Mouse (Mus musculus): ENCODE measurements around the gene Auh.

Auh gene

DNA sequence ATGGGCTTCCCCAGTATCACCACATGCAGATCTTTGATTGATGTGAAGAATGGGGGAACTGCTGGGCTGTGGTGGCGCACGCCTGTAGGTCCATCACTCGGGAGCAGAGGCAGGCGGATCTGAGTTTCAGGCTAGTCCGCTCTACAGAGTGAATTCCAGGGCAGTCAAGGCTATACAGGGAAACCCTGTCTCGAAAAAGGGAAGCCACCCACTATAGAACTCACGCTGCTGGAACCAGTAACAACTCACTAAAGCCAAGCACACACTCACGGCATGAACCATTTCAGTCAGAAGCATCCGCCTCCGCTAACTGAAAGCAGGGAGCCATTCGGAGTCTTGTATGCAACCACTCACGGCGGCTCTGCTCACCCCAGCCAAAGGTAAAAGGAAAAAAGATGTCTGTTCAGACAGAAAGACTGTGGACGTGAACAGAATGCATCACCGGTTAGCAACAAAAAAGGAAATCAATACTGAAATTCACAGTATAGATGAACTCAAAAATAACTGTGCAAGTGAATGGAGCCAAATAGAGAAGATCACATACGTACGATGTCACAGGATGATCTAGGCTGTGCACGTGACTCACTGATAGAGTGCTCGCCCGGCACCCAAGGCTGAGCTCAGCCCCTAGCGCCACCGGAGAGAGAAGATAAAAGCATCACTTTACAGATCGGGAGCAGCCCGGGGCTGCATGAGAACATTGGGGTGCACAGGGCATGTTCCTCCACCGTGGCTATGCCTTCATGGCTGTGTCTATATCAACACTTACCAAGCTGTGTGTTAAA is 53.7 kb downstream of the Auh start:
- no peak for DNase-seq

DNA sequence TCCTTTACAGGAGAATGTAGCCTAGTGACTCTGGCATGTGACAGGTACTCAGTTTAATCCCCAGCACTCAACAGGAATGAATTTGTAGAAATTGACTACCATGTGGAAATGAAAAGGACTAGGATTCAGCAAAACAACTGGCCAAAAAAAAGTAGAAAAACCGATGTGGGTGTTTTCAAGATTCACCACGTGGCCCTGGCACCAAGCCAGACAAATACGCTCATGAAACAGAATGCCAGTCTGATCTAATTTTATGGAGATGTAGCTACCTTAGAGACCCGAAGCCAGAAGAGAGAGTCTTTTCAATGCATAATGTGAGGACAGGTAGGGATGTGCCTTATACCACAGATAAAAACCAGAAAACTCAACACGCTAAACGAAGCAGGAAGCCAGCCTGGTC is 54.4 kb downstream of the Auh start:
- peak; percentile 35 for DNase-seq

DNA sequence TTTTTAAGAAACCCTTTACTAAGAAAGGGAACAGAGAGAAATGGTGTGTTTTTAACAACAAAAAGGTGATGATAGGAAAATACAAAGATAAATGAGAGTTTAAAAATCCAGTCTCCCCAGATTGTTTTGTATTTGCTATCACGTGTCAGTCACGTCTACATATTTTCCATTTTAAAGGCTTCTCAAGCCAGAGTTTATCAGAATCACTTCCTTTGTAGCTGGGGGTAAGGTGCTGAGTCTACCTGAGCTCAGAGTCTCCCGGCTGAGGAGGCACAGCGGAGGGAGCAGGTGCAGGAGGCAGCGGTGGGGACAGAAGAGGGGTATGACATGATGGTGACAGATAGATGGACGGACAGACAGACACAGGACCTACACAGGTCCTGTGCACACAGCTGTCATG is 55.1 kb downstream of the Auh start:
- no peak for DNase-seq

- no peak for DNase-seq
These were observed 55.6 kb downstream of the Auh start for GRCm38 (mm10) chr13:52873923-52874322.

DNA sequence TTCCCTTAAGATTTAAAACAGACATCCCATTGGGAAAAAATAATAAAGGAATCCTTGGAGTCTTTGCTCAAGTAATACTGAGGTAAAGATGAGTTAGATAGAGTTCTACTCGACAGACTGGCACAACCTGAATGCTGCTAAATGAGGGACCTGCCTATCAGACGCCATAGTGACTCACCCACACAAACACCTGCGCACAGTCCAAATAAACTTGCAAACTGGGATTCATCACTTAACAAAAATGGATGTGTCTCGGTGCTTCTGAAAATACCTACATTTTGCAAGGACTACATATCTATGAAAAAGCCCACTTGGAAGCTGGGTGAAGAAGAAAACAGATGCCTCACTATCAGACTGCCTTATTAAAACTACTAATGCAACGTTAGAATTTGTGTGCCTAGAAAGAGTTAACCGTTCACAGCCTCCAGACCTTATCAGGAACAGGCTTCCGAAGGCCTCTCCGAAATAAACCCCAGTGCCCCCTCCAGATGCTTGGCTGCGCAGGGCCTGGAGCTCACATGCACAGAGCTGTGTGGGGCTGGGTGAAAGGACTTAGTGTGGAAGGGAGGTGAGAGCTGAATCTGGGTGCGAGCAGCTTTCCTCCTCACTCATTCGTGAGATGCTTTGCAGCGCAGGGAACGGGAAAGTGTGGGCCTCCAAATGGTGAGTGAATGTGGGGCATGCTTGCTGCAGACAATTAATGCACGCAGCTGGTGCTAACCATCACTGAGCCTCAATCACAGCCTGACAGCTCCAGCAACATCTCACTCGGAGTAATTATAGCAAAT is 63.3 kb downstream of the Auh start:
- no peak for DNase-seq

- DNase-seq, result no peak
These were observed 66.0 kb downstream of the Auh start for GRCm38 (mm10) chr13:52863436-52863835.

DNA sequence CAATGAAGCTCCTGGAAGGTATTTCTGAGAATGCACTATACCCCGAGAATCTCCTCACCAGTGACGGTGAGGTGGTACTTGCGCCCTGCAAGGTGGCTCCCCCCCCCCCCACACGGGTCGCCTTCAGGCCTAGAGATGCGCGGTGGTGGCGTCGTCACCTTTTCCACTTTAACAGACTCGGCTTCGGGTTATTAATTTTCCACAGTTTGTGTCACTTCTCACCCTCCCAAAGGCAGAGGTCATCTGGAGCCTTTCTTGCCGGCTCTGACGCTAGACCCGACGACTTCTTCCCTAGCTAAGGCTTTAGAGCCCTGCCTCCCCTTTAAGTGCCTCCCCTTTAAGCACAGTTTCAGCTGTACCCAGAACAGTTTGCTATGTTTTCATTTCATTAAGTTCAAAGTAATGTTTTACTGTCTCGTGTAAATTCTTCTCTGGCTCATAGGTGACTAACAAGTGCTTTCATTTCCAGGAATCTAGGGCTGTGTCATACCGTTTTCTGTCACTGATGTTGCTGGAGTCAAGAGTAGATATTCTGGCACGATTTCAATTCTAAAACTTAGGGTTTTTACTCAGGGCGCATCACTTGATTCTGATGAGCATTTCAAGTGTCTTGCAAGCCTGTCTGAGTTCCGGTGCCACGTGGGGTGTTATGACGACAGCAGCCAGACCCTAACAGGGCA is 69.3 kb downstream of the Auh start:
- no peak for DNase-seq

DNA sequence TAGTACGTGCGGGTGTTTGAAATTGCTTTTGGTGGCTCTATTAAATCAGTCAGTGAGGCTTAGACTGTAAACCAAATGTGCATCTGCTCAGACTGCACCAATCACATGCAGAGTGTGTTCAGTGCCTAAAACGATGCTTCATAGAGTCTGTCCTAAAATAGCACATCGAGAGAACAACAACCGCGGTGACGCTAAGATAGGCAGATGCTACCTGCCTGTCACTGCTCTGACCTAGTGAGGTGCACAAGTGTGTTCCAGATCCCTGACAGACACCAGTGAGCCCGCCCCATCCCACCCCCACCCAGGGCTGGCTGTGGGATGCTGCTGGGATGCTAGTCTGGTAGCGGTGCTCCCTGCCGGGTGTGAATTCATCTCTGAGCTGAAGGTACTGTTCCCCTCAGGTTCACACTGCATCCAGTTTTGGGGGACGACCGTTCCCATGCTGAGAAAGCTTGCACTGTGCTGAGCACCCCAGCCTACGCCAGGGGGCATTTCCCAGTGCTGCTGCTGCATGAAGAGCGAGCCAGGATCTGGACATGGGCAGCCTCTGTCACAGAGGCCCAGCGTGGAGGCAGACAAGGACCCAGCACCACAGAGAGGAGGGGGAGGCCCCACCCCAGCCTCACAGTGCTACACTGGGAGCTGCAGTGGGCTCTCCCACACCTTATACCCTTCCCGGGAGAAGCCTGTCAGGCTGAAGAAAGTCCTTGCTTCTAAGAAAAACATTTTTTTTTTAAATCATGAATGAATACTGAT is 70.2 kb downstream of the Auh start:
- no peak for DNase-seq

DNA sequence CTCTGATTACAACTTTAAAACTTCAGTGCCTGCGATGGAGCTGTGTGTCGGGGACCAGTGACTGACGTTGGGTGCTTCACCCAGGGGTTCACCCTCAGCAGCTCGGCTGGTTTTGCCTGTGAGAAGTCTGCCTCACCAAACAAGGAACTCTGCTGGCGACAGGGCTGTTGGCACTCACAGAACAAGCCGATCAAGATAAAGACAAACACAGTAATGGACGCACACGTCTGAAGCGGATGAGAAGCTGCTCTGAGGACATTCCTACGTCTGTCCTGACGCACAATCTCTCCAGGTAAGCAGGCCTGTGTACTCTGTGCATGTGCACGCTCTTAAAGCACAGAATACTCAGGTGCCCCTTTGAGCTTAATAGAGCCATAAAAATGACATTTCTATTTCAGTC is 71.1 kb downstream of the Auh start:
- DNase-seq, result no peak

- DNase-seq, result no peak
These were observed 71.7 kb downstream of the Auh start for GRCm38 (mm10) chr13:52857781-52858180.

DNA sequence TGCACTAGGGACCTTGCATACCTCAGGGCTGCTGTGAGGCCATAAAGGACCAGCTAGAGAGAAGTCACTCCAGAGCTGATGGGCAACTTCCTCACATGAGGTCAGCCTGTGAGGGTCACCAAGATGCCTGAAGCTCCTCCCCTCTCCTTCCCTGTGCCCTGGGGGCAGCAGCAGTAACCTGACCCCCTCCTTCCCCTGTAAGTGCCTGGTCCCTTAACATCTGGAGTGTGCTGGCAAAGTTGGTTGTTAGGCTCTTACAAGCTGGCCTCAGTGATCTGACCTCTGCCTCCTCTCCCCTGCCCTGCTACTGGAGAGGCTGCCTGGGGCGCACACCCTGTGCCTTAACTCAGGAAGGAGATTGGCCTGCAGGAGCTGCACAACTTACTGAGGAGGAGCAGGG is 75.9 kb downstream of the Auh start:
- no peak for DNase-seq

DNA sequence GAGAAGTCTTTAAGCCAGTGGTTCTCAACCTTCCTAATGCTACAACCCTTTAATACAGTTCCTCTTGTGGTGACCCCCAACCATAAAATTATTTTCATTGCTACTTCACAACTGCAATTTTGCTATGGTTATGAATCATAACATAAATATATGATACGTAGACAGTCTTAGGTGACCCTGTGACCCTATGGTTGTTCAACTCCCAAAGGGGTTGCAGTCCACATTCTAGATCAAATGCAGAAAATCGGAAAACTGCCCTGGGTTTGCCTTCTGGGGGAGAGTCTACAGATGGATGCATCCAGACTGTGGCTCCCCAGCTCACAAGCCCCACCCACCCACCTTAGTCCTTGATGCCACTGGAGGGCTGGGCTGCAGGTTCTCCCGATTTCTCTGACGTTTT is 77.6 kb downstream of the Auh start:
- DNase-seq, result no peak

DNA sequence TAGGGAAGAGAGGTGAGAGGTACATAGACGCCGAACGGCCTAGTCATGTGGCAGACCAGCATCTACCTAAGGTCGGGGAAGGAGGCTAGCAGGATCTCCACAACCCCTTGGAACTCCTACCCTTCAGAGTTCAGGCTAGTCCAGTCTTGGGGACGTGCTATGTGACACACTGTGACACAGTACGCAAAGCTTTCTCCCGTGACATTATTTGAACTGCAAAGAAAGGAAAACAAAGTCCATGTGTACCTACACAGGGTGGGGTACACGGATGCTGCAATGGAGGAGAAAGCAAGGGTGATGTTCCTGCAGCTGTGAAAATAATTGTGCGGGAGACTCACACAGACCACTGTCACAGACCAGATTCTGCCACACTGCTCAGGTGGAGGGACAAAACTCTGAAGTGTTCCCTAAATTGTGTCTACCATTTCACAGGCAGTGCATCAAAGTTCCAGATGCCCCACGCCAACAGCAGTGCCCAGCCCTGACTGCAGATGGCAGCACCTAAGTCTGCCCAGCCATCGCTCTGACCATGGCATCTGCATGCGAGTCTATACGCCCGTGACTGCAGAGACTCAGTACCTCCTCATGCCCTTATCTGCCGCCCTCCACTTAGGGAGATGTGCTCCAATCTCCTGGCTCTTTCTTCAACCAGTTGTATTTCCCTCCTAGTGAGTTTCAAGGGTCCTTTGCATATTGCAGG is 79.3 kb downstream of the Auh start:
- DNase-seq, result no peak

DNA sequence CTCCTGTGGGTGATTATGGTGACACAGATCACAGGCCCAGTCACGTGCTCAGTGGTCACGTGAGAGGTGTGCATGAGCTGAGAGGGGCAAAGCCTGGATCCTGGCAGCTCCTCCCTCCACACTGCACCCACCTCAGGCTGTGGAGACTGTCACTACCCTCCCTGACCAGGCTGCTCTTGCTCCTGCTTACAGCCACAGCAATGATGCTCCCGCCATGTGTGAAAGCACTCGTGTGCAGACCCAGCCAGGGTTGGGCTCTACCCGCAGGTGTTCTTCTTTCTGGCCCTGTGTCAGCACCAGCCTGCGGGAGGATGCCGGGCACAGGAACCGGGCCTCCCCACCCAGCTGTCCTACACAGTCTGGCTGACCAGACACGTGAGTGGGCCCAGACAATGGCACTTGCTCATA is 80.1 kb downstream of the Auh start:
- DNase-seq, result no peak

DNA sequence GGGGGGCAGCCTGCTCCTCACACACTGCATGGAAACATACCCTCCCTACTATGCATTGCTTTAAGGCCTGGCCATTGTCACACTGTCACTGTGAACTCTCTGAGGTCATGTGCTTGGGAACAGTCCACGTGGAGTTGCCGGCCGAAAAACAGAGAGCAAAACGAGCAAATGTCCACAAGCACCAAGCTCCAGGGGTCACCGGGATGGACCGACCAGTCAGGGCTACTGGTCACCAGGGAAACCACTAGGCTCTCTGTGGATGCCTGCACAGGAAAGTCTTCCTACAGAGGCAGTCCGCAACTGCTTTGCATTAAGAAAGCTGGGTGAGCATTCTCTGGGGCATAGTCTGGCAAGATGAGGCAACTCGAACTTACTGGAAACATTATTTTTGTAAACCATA is 82.0 kb downstream of the Auh start:
- no peak for DNase-seq

DNA sequence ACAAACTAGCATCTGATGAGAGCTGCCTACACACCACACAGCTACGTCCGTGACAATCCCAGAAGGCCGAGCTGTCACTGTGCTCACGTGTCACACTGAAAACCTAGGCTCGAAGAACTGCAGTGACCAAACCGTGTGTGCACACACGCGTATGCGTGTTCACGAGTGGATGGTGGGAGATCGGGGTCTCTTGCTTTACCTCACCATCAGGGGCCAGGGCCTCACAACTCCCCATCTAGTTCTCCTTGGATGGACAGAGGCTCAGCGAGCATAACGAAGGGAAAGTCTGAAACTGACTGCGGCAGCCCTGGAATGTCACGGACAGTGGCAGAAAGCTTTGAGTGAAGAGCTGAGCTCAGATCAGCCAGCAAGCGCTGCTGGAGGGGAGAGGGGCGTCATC is 82.4 kb downstream of the Auh start:
- no peak for DNase-seq

DNA sequence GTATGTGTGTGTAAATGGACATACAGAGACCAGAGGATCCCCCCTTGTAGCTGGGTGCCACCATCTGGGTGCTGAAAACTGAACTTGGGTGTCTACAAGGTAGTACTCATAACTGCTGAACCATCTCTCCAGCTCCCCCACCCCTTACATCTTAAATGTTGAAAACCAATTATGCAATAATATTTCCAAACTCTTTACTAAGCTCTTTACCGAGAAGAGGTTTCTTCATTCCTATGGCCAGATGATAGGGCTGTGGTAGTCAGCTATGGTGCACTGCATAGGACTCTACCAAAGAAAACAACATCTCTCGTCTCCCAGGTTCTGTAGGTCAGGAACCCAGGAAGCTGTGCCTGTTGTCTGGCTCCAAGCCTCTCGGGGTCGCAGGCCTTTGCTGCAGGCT is 83.9 kb downstream of the Auh start:
- no peak for DNase-seq

DNA sequence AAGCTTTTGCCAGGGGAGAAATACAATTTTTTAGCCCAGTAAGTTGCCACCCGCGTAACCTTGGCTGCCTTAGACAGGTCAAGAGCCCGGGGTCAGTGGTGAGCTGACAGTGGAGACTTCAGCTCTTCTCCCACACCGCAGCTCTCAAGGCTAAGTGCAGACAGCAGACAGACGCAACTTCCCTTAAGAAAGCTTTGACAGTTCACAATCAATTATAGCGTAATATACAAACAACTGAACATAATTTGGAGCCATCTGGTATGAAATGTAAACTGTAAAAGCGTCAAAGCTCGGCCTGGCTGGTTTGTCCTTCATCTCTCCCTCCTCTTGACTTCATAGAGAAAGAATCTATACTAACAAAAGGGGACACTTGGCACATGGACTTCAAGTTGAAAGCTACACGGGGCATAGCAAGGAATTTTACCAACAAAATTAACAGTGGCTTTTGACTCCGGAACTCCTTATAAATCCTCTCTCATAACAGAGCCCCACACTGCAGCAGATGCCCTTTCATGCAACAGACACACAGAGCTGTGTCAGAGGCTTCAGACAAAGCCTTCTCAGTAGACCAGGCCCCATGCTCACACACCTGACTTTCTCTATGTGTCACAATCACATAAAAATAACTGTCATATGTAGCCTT is 85.8 kb downstream of the Auh start:
- no peak for DNase-seq

GRCm38 (mm10) chr13:52836231-52836630 is 93.2 kb downstream of the Auh start:
- DNase-seq, result no peak

DNA sequence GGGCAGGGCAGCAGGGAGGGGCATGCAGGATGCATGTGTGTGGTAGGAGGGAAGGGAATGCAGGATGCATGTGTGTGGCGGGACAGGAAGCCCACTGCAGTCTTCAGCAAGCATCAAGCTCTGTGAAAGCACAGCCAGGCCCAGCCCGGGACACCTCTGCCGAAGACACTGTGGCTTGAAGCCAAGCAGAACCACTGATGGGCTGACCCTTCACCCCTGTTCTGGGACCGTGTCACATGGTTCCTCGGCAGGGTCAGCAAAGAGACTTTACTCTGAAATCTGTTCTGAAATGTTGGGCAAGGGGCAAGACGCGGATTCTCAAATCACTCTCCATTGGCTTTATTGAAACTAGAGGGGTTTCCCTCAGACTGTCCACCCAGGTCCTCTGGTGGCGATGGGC is 94.9 kb downstream of the Auh start:
- DNase-seq, result no peak

DNA sequence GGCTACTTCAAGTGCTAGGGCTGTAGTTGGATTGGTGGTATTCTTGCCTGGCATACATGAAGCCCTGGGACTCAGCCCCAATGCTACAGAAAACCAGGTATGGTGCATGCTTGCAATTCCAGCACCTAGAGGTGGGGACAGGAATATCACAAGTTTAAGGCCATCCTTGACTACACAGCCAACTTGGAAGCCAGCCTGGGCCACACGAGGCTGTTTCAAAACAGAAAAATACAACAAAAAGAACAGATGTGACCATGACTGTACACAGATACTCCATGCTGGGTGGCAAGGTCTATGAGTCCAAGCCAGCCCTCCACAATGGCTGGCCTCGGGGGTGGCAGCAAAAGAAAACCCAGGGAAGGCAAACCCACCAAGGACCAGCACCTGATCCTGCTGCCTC is 95.7 kb downstream of the Auh start:
- no peak for DNase-seq

DNA sequence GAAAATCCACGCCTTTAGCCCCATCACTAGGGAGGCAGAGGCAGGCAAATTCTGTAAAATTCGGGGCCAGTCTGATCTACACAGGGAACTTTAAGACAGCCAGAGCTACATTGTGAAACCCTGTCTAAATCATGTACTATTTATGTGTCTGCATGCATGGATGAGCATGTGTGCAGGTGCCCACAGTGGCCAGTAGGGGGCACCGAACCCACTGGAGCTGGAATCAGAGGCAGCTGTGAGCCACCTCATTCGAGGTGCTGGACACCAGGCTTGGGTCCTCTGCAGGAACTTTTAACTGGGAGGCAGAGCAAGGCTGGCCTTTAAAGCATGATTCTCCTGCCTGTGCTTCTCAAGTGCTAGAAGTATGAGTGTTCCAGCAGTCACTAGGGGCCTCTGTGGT is 96.3 kb downstream of the Auh start:
- DNase-seq, result no peak

Measured in kidney, postnatal 10 days (tissue).